Mouse (Mus musculus): Measurements from ENCODE around the gene Cdk6.
"Not testable (repeated sequence)": the region's sequence is repeated elsewhere in the genome, so short reads cannot be mapped to it uniquely, and the experiment has no call there.

The Cdk6 gene

DNA sequence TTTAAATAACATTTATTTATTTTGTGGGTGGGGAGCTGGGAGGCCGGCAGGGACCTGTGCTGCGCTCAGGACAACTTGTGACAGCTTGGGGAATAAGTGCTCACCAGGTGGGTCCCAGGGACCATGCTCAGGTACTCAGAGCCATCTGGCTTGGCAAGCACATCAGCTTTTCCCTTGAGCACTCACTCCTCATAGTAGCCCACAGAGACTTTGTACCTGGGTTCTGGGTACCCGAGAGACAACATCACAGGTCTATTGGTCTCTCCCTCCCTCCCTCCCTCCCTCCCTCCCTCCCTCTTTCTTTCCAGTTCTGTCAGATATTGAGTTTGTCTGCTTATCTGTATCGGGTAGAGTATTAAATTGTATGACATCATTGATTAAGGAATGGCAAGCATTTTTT lies 38.0 kb downstream of the Cdk6 start:
- DNase-seq (ENCODE audit: low spot score in 2 of 2): no peak

DNA sequence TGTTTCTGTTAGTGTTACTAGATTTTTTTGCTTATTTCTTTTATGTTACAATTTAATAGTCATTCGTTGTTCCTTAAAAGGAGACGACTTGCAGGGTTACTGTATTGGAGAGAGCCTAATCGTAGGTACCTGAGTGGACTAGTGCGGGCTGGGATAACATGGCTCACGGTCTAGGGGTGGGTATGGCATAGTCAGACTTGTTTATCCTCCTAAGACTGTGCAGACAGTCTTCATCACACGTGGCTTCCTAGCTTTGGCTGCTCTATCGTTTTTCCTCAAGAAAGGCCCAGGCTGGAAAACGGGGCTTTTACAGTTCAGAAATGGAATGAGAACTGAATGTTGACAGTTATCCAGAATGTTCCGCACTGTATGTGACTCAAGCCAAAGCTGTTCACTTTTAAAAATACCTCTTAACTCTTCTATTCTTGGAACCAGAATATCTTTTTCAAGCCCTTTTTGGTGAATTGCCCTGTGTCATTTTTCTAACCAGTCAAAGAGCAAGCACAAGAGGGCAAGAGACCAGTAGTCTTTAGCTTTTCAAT lies 39.5 kb downstream of the Cdk6 start:
- DNase-seq (ENCODE audit: low spot score in 2 of 2): no peak

DNA sequence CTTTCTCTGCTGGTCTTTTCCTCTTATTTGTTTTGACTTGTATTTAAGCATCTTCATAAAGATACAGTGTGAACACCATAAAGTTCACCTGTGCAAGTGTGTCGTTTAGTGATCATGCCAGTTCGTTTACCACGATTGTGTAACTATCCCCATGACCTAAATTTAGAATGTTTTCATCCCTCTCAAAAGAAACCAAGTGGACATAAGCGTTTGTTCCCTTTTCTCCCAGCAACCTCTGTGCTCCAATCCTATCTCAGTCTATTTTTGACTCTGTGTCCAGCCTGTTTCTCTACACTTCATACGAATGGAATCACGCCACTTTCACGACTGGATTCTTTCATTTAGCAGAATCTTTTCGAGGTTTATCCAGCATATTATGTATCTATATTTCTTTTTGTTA lies 40.5 kb downstream of the Cdk6 start:
- no peak for DNase-seq (ENCODE audit: low spot score in 2 of 2)

DNA sequence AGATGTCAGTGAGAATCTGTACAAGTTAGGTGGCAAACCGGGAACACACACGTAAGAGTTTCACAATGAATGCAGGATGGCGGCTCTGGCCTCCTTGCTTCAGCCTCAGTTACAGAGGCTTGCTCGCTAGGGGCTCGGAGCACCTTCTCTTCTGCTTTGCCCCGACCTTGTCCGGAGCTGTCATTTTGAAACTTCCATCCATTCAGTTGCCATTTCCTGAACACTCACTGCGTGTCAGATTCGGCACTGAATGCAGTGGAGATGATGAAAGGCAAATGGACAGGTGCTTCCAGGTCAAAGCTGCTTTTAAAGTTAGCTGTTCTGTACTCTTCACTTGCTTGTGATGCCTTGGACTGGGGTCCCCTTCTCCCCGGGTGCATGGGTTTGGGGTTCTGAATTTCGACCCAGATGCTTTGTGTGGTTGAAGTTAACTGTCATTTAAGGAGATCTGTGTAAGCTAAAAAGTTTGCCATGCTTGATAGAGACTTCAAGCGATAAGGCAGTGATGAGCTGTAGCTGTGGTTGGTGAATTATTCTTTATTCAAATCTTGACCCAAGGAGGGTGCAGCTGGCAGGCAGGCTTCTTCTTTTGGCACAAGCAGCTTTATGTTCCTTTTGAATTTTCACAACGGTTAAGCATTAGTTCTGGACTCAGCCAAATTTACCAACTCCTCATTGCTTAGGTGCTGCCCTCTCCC lies 41.2 kb downstream of the Cdk6 start:
- DNase-seq (ENCODE audit: low spot score in 2 of 2): no peak

DNA sequence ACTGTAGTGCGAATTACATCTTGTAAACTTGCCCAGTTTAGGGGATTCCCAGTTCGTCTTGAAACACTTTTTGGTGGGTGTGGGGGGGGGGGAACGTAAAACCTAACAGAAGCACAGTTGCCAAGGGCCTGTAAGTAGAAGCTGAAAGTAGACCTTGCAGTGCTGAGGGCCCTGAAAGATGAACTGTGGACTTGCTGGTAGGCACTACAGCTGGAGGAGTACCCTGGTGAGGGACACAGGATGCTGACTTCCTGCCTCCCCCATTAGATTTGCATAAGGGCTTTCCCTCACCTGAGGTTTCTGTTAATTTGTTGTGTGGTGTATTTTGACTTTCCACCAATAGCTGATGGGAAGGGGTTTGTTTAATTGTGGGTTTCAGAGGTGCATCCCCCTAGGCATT lies 42.3 kb downstream of the Cdk6 start:
- no peak for DNase-seq (ENCODE audit: low spot score in 2 of 2)

DNA sequence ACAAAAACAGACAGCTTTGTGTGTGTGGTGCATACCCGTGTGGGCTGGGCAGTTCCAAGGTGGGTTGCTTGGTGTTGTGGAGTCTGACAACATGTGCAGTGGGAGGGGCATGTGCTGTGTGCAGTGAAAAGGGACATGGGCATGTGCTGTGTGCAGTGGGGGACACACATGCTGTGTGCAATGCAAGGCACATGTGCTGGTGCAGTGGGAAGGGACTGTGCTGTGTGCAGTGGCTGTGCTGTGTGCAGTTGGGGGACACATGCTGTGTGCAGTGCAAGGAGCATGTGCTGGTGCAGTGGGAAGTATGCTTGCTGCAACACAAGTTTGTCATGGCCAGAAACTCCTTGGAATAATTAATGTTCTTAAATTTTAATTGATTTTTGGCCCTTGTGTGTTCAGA lies 43.8 kb downstream of the Cdk6 start:
- DNase-seq (ENCODE audit: low spot score in 2 of 2): no peak

DNA sequence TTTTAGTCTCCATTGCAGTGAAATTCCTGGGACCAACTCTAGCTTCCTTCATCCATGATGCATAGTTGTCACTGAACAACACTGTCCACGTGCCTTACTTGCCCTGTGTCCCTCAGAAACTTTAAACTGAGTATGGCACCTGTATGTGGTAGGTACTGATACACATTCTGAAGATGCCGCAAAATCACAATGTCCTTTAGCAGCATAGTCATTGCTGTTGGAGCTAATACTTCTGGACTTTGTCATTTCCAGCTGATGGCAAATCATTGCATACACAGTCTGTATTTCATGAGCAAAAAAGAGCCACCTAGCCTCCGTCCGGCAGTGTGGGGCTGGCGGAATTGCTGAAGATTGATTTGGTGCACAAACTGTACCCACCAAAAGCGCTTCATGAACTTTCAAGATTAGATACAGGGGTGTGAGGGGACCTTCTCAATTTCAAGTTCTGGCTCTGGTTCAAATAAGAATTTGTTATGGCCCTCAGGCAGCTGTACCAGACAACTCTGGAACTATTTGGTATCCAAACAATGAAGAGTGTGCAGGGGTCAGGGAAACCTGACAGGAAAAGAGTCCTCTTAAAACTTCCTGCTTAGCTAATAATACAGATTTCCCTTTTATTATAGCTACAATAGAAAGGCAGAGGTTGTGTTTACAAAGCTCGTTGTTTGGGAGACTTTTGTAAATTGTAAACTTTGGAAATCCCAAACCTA lies 44.9 kb downstream of the Cdk6 start:
- no peak for DNase-seq (ENCODE audit: low spot score in 2 of 2)

DNA sequence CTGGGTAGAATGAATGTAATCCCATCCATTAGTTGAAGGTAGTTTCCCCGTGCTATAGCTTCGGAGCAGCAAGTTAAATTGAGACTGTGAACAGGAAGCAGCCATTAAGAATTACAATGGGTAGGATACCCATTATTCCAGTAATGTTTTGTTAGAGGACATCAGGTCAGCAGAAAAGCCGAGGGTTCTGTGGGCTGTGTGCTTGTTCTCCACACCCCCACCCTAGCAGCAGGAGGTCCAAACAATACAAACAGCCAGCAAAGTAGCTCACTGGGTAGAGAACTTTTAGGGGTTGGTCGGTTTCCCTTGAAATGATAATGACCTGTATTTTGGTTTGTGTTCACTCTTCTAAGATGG lies 45.4 kb downstream of the Cdk6 start:
- no peak for DNase-seq (ENCODE audit: low spot score in 2 of 2)

DNA sequence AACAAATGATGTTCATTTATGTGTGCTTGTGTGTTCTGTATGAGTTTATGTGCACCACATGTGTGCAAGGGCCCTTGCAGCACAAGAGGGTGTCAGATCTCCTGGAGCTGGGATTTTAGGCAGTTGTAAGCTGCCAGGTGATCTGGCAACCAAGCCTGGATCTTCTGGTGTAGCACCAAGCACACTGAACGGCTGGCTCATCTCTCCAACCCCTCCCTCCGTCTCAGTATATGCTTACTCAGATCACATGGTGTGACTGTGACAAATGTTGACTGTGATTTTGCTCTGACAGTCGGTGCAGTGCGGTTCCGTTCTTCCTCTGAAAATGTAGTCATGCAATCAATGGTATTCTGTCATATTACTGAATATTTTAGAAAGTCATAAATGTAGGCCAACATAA lies 45.9 kb downstream of the Cdk6 start:
- DNase-seq (ENCODE audit: low spot score in 2 of 2): no peak

DNA sequence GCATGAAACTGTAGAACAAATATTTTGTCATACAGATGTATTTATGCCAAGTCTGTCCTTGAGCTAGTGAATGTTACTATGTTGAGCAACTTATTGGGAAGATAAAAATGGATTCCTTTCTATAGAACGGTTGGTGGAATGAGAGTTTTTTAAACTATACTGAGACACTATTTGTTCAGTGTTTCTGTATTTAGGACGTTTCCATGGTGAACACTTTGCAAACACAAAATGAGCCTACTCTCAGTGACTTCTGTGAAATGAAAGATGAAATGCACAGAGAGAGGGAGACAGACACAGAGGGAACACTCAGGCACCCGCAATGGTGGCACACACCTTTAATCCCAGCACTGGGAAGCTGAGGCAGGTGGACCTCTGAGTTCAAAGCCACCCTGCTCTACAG lies 51.6 kb downstream of the Cdk6 start:
- peak in 1 of 2 experiments; percentile 20 for DNase-seq (ENCODE audit: low spot score in 2 of 2)

DNA sequence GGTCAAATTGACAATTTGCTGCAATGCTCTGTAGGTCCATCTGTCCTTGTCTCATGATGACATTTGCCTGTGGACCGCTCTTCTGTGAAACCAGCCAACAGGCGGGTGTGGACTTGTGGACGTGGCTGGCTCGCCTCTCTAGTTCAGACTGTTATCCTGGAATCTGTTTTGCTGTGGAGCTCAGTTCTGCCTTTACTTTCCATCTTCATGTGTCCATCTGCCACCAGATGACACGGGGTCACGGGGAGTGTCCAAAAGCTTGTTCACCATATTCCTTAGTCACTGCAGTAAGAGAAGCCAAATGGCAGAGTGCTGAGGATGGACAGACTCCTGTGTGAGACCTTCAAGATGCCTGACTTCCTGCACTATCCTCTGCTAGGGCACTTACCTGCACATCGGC lies 52.9 kb downstream of the Cdk6 start:
- DNase-seq (ENCODE audit: low spot score in 2 of 2): no peak

DNA sequence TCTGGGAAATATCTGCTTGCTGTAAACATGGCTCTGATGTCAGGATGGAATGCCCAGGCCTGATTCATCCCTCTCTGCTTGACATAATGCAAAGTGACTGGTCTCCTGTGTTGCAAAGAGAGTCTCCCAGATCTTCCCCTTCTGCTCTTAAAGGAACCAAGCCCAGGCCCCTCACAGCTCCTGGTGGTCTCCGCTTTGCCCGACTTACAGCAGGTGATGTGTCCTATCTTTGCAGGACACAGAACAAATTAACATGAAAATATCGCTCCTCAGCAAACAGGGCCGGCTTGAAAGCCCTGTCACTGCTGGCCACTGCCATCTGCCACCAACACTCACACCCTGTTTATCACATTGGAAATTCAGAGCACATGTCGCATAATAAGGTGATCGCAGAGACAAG lies 53.7 kb downstream of the Cdk6 start:
- DNase-seq (ENCODE audit: low spot score in 2 of 2): no peak

DNA sequence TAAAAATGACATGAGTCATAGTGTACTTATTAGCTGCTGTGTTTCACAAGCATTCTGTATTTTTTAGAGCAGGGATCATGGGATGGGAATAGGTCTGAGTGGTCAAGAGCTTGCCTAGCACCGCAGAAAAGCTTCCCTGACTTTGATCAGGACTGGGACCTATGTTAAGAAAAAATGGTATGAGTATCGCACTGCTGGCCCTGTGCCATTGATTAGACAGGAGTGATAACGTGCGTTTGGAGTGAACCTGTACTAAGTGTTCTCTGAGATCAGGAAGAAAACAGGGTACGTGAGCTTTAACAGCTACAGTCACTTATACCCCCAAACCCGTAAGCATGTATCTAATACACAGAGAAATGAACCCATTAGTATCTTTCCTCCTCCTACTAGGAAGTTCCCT lies 54.9 kb downstream of the Cdk6 start:
- no peak for DNase-seq (ENCODE audit: low spot score in 2 of 2)

DNA sequence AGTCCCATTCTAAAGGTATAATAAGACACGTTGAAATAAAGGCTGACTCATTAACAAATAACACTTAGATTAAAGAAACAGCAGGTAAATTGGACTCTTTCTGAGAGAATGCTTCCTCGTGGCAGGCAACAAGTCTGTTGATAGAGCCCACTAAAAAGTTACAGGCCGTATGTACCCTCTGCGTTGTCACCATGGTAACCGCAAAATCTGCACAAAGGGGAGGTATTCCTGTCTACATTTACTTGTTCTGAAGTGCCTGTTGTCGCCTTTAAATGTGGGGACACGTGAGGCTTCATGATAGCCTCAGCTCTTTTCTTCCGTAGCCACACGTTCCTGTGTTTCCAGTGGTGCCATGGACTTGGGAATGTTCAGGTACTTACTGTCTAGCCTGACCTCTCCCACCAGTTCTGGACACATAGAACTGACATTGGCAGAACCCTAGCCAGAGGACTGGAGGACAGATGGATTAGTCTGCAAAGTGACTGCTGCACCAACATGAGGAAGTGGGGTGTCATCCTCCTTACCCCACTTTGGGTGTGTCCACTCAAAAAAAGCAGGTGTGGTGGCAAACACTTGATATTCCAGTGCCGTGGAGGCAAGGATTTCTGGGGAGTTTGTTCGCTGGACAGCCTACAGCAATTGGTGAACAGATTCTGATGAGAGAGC lies 55.8 kb downstream of the Cdk6 start:
- no peak for DNase-seq (ENCODE audit: low spot score in 2 of 2)

DNA sequence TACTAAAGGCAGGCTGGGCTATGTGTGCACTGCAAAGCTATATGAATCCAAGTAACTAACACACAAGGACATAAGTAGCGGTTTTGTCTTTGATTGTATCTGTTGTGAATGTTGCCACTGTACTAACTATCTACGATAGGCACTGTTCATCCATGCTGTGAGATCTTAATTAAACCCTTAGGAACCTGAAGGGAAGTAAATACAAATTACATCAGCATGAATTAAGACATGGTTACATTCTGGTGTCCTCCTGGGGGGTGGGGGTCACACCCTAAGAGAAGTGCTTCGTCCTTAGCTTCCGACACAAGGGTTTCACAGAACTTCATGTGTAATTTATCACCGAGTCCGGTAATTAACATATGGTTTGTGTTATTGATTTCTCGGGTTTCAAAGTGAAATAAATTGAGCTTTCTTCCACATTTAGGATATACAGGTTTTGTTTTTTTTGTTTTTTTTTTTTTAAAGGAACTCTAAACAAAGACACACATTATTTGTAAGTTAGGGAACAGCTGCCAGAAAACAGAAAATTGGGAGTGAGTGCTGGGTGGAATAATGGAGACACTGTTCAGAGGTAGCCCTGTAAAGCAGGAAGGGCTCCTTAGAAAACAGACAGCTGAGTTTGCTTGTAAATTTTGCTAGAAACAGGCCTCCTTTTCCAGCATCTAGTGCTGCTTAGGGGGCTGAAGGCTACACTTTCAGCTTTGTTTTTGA lies 58.7 kb downstream of the Cdk6 start:
- DNase-seq (ENCODE audit: low spot score in 2 of 2): no peak

DNA sequence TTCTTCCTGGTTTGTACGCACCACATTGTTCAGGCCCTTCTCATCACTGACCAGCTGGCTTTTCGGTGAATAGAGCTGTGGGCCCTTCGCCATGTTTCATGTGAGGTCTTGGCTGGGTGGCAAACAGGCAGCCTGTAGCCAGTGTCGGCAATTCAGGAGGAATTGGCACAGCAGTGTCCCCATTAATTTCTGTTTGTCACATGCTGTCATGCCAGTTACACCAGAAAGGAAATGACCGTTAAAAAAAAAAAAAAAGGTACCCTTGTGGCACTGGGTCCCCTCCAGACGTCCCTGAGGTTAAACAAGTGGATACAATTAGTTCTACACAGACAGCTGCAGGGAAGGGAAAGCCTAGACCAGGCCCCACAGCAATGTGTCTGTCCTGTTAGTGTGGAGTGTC lies 63.8 kb downstream of the Cdk6 start:
- no peak for DNase-seq (ENCODE audit: low spot score in 2 of 2)

DNA sequence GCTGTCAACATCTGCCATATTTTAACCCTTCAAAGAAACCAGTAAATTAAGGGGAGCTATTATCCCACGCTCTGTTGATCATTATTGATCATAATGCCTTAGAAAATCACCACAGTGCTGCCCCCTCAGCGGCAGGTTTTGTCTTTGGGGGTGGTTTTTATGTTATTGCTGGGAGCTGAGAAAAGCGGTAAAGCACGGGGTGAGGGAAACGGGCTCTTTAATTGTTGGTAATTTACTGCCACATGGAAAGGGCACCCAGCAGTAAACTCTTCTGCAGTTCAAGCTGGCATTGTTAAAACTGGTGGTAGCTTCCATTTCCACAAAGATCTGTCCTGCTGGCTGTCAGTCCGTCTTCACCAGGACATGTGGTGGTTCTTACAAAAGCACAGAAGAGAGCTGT lies 64.2 kb downstream of the Cdk6 start:
- DNase-seq (ENCODE audit: low spot score in 2 of 2): no peak

DNA sequence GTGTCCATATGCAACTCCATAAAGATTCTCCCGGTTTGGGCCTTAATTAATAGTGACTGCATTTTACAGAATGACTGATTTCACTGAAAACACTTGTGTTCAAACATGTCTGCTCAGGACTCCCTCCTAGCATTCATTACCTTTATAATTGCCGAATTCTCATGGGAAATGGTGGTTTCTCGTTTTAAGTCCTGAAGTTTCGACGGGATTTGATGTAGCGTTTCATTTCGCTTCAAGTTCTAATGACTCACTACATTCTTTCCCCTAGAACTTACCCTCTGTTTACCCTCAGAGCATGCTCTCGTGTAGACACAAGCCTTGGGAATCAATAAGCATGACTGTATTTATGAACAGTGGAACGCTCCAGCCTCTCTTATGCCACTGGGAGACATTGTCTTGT lies 66.6 kb downstream of the Cdk6 start:
- DNase-seq (ENCODE audit: low spot score in 2 of 2): no peak

DNA sequence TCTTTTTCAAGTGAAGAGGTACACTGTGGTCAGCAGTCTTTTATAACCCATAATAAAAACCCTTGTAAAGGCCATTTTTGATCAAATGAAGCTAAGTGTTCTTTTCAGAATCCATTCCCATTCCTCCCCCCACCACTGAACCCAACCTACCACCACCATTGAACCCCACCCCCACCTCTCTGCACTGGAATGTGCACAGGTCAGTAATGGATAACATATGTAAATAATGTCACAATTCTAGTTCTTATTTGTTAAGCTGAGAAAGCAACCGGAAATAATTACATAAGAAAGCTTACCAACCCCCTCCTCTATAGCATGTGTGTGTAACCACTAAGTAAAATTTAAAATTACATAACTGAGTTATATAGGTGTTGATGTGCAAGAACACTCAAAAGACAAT lies 76.9 kb downstream of the Cdk6 start:
- not testable (repeated sequence) for DNase-seq (ENCODE audit: low spot score in 2 of 2)

DNA sequence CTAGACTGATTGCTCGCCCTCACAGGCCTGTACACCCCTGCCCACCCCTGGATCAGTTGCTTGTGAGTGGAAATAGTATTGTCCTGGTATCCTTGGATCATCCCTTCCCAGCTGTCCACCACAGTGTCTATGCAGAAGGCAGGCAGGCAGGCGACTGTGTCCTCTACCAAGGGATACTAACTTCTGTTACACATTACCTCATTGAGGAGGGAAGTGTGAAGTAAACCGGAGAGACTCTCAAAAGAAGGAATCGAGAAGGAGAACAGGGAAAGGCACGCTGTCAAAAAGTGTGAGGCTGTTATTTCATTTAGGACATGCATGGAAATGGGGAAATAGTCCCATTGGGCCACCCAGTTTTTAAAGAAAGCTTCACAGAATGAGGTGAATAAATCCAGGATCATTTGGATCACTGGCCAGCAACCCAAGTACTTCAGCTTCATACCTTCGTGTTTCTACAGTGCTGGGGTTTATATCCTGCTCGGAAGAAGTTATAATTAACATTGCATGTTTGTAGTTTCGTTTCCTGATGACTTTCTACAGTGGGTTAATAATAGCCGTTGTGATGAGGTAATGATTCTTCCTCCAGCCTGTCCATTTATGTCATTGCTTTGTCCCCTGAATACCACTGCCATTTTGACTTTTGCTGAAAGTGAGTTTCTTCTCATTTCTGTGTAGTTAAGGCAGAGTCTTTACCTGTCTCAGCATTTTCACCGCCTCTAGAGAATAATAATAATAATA lies 79.0 kb downstream of the Cdk6 start:
- DNase-seq (ENCODE audit: low spot score in 2 of 2): no peak

DNA sequence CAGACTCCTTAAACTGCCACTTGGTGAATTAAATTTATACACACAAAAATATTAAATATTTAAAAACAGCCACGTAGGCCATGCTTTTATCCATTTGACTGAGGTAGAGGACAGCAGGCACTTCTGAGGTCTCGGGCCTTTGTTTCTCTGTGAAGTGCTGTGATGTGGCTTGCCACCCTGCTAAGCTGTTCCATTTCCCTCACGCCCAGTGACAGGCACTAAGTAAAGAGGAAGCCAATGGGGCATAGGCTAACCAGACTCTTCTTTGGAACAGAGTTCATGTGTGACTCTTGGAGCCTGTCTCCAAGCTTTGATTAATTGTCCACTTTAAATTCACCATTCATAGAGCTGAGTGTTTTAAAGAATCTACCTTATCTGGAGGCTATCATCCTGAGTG lies 79.5 kb downstream of the Cdk6 start:
- no peak for DNase-seq (ENCODE audit: low spot score in 2 of 2)
